Mouse (Mus musculus) intestine, embryonic 14.5 days (tissue): ENCODE measurements around the gene Cds1. TPM values are rescaled to one million over a fixed set of nuclear protein-coding genes. Genes with fewer than 3 reads are reported as not detected.

Source experiments
- ATAC-seq: fragments of 200-750 bp; cut with Nextera tagmentation; replicated peaks from 2 replicates; pipeline ENCODE4 v1.8.0; 2017; ENCODE audit warnings: low read depth, moderate number of reproducible peaks, moderate TSS enrichment, moderate library complexity; ENCODE audit not compliant: low FRiP score, low TSS enrichment
- DNase-seq: peaks from one replicate; pipeline ENCODE4 v3.0.0-alpha.2; 2018; ENCODE audit warnings: low spot score
- H3K27ac ChIP-seq: fragments of 300-500 bp; sonication (generic); 2 replicates; pipeline ENCODE4 v1.5.1; 2014; ENCODE audit warnings: low read depth, mild to moderate bottlenecking, control low read depth
- H3K27me3 ChIP-seq: fragments of 300-500 bp; sonication (generic); replicated peaks from 2 replicates; pipeline ENCODE4 v1.6.1; 2014; ENCODE audit warnings: low read length, control low read depth; ENCODE audit not compliant: control insufficient read depth, insufficient read depth
- H3K36me3 ChIP-seq: fragments of 300-500 bp; sonication (generic); 2 replicates; pipeline ENCODE4 v1.6.1; 2014; ENCODE audit warnings: low read length, control low read depth; ENCODE audit not compliant: control insufficient read depth, insufficient read depth
- H3K4me1 ChIP-seq: fragments of 300-500 bp; sonication (generic); replicated peaks from 2 replicates; pipeline ENCODE4 v1.6.1; 2014; ENCODE audit warnings: low read length, control low read depth, mixed read lengths; ENCODE audit not compliant: control insufficient read depth, insufficient read depth
- H3K4me2 ChIP-seq: fragments of 300-500 bp; sonication (generic); 2 replicates; pipeline ENCODE4 v1.6.1; 2014; ENCODE audit warnings: low read length
- H3K4me3 ChIP-seq: fragments of 300-500 bp; sonication (generic); 2 replicates; pipeline ENCODE4 v1.5.1; 2014; ENCODE audit warnings: low read depth, low read length, control low read depth, mixed read lengths
- H3K9ac ChIP-seq: fragments of 300-500 bp; sonication (generic); 2 replicates; pipeline ENCODE4 v1.6.1; 2014; ENCODE audit warnings: mild to moderate bottlenecking, low read length
- H3K9me3 ChIP-seq: fragments of 300-500 bp; sonication (generic); 2 replicates; pipeline ENCODE4 v1.6.1; 2016; ENCODE audit warnings: low read length, control low read depth; ENCODE audit not compliant: control insufficient read depth
- WGBS: fragments of 180-500 bp; shearing (Covaris S2); extraction: QIAGEN DNeasy Blood & Tissue Kit; methylation state at CpG from one replicate; pipeline ENCODE4 v1.1.7; 2014; 5-methylcytosine and 5-hydroxymethylcytosine counted together
- polyA plus RNA-seq: library from polyadenylated mRNA; unstranded; fragments of >200 nt; fragmentation: Nextera tagmentation; extraction: Ambion mirVana; gene quantifications from 2 replicates; pipeline ENCODE4 v1.2.1, GENCODE M21; 2014

Gene Cds1
- 4.7 and 6.1 TPM in 2 replicates for polyA plus RNA-seq

GRCm38 (mm10) chr5:101764554-101765347 is at the start of gene Cds1:
TSS of gene Cds1 (plus strand) at chr5:101765130.
- ATAC-seq (peak; percentile 89), DNase-seq (peak; percentile 87)
- peaks cover 10% of the 10 kb centered on the region for H3K4me1 ChIP-seq
- no peaks in the 10 kb centered on the region for H3K36me3 ChIP-seq
- peak within 1 kb of the TSS; percentile 98 for H3K4me2 ChIP-seq
- no peak within 1 kb of the TSS for H3K27ac ChIP-seq
- under 1% methylated on average over 72 of the region's 91 CpGs for WGBS
- peak within 1 kb of the TSS; percentile 61 for H3K9ac ChIP-seq
- peak within 1 kb of the TSS; percentile 56 for H3K4me3 ChIP-seq
- peaks cover 46% of the 10 kb centered on the region for H3K27me3 ChIP-seq
- no peaks in the 10 kb centered on the region for H3K9me3 ChIP-seq

- Histone ChIP-seq H3K9me3 (no peaks in the 10 kb centered on the region), H3K27ac (no peak overlapping the region), H3K4me3 (no peak overlapping the region), H3K36me3 (no peaks in the 10 kb centered on the region), H3K4me2 (no peak overlapping the region), H3K4me1 (no peaks in the 10 kb centered on the region), H3K27me3 (no peaks in the 10 kb centered on the region), H3K9ac (no peak overlapping the region)
- no peak for DNase-seq
- WGBS: 85% methylated on average over 9 of the region's 9 CpGs
- no peak for ATAC-seq
Measured at GRCm38 (mm10) chr5:101724216-101724615, 40.7 kb upstream of the Cds1 start.

GRCm38 (mm10) chr5:101724756-101725155 is 40.2 kb upstream of the Cds1 start:
- ATAC-seq (no peak), DNase-seq (no peak)
- Histone ChIP-seq H3K4me3 (no peak overlapping the region), H3K9ac (no peak overlapping the region), H3K27ac (no peak overlapping the region), H3K36me3 (no peaks in the 10 kb centered on the region), H3K4me2 (no peak overlapping the region), H3K4me1 (no peaks in the 10 kb centered on the region), H3K9me3 (no peaks in the 10 kb centered on the region), H3K27me3 (no peaks in the 10 kb centered on the region)
- WGBS: 92% methylated on average over 16 of the region's 16 CpGs

GRCm38 (mm10) chr5:101725703-101726102 is 39.2 kb upstream of the Cds1 start:
- Histone ChIP-seq H3K4me1 (no peaks in the 10 kb centered on the region), H3K4me3 (no peak overlapping the region), H3K9me3 (no peaks in the 10 kb centered on the region), H3K27me3 (no peaks in the 10 kb centered on the region), H3K27ac (no peak overlapping the region), H3K9ac (no peak overlapping the region), H3K36me3 (no peaks in the 10 kb centered on the region), H3K4me2 (no peak overlapping the region)
- ATAC-seq (no peak), DNase-seq (no peak)
- 72% methylated on average over 8 of the region's 8 CpGs for WGBS

GRCm38 (mm10) chr5:101726371-101726770 is 38.6 kb upstream of the Cds1 start:
- Histone ChIP-seq H3K27ac (no peak overlapping the region), H3K9me3 (no peaks in the 10 kb centered on the region), H3K4me2 (no peak overlapping the region), H3K27me3 (no peaks in the 10 kb centered on the region), H3K4me1 (no peaks in the 10 kb centered on the region), H3K36me3 (no peaks in the 10 kb centered on the region), H3K4me3 (no peak overlapping the region), H3K9ac (no peak overlapping the region)
- no peak for ATAC-seq
- WGBS: 61% methylated on average over 6 of the region's 6 CpGs
- DNase-seq: no peak

GRCm38 (mm10) chr5:101728304-101728905 is 36.5 kb upstream of the Cds1 start:
- DNase-seq (no peak), ATAC-seq (no peak)
- Histone ChIP-seq H3K4me1 (no peaks in the 10 kb centered on the region), H3K36me3 (no peaks in the 10 kb centered on the region), H3K27ac (no peak overlapping the region), H3K9me3 (no peaks in the 10 kb centered on the region), H3K4me2 (no peak overlapping the region), H3K9ac (no peak overlapping the region), H3K4me3 (no peak overlapping the region), H3K27me3 (no peaks in the 10 kb centered on the region)
- 72% methylated on average over 8 of the region's 8 CpGs for WGBS

- Histone ChIP-seq H3K4me2 (no peak overlapping the region), H3K4me3 (no peak overlapping the region), H3K27me3 (no peaks in the 10 kb centered on the region), H3K27ac (no peak overlapping the region), H3K4me1 (no peaks in the 10 kb centered on the region), H3K9me3 (no peaks in the 10 kb centered on the region), H3K9ac (no peak overlapping the region), H3K36me3 (no peaks in the 10 kb centered on the region)
- 63% methylated on average over 3 of the region's 3 CpGs for WGBS
- DNase-seq: no peak
- no peak for ATAC-seq
Measured at GRCm38 (mm10) chr5:101737341-101737740, 27.6 kb upstream of the Cds1 start.

- H3K4me3 ChIP-seq: no peak overlapping the region
- ATAC-seq (no peak), DNase-seq (no peak)
- H3K27ac ChIP-seq: no peak overlapping the region
- no peaks in the 10 kb centered on the region for H3K4me1 ChIP-seq
- no peak overlapping the region for H3K4me2 ChIP-seq
- no peak overlapping the region for H3K9ac ChIP-seq
- 85% methylated on average over 16 of the region's 16 CpGs for WGBS
- no peaks in the 10 kb centered on the region for H3K9me3 ChIP-seq
- H3K36me3 ChIP-seq: no peaks in the 10 kb centered on the region
- no peaks in the 10 kb centered on the region for H3K27me3 ChIP-seq
Measured at GRCm38 (mm10) chr5:101740471-101741223, 24.3 kb upstream of the Cds1 start.
